Mouse (Mus musculus) liver, embryonic 14.5 days (tissue): ENCODE measurements around the gene Slc25a45.

Experiments
- CTCF ChIP-seq: IDR thresholded peaks from 2 replicates; pipeline ENCODE4 v1.5.1; 2016; ENCODE audit warnings: antibody characterized with exemption, low read depth, control low read depth
- EP300 ChIP-seq: IDR thresholded peaks from 2 replicates; pipeline ENCODE4 v1.6.1; 2016; ENCODE audit warnings: antibody characterized with exemption, low read depth

- TF ChIP-seq EP300 (no peak), CTCF (no peak)
Observed at GRCm38 (mm10) chr19:5913007-5913719, 35.6 kb downstream of the Slc25a45 start, which contains the start of gene Dpf2.
